ENCODE assay signal across 9 mouse cellular contexts in genomic region chr11:77965101-77966036, GRCm38 (mm10). TPM values are rescaled to one million over a fixed set of nuclear protein-coding genes. Genes with fewer than 3 reads are reported as not detected.
DNase-seq lines count a peak whose midpoint lies in the region; ATAC-seq lines count a peak whose summit lies in the region.
"Had no signal": no experiment of that assay in that cellular context is flagged by ENCODE, and none has a peak within 500 bp of the region (broad histone marks: within the 10 kb centered on the region; RNA-seq: fewer than 3 reads in every experiment).

No protein-coding gene starts in this region.

- ATAC-seq in kidney, embryonic 15.5 days (replicated peaks; ENCODE audit: low FRiP score) = no peak

- H3K36me3 ChIP-seq in kidney, embryonic 15.5 days = no peaks in the 10 kb centered on the region

- no peak overlapping the region for H3K4me2 ChIP-seq in kidney, embryonic 15.5 days

- H3K9ac ChIP-seq in kidney, embryonic 15.5 days = 0 out of 2 replicates have a peak overlapping the region, but pooled peaks have one; percentile 14

- H3K4me3 ChIP-seq in kidney, embryonic 15.5 days (replicated peaks) = no peak overlapping the region
- H3K4me3 ChIP-seq: megakaryocyte, embryonic 14.5 days had no signal

- no peak for DNase-seq in kidney, adult 8-10 months
- peak; percentile 60 to 80 for DNase-seq in cerebellum, postnatal 4 days (ENCODE audit: low spot score in 2 of 2)
- peak; percentile 23 to 60 for DNase-seq in heart, postnatal 14 days
- peak; percentile 87 to 94 for DNase-seq in left cerebral cortex, postnatal 14 days (ENCODE audit: low spot score in 2 of 2)
- peak; percentile 92 to 96 for DNase-seq in right cerebral cortex, postnatal 10 days (ENCODE audit: low spot score in 2 of 2)
- no peak for DNase-seq in thymus, postnatal 36 days
- no peak for DNase-seq in yolk sac, embryonic 10.5 days (ENCODE audit: low spot score)

- peaks cover 25% of the 10 kb centered on the region for H3K4me1 ChIP-seq in kidney, embryonic 15.5 days

- intact Hi-C loops in heart, postnatal 14 days (cut with DNase I) = loop anchor here (5.0 to 10.0 kb wide), 2 partner anchors 223 to 241 kb away; partner anchors contain the start of gene Cryba1
- intact Hi-C loops in left cerebral cortex, postnatal 14 days (cut with DNase I) = loop anchor here (2.0 to 5.0 kb wide), 2 partner anchors 118 to 139 kb away; no protein-coding TSS in a partner anchor

- no peak overlapping the region for H3K27ac ChIP-seq in kidney, embryonic 15.5 days

- 17% methylated on average over 17 of the region's 17 CpGs for WGBS in kidney, embryonic 15.5 days

- peaks cover 54% of the 10 kb centered on the region for H3K27me3 ChIP-seq in kidney, embryonic 15.5 days

- no peaks in the 10 kb centered on the region for H3K9me3 ChIP-seq in kidney, embryonic 15.5 days (replicated peaks)

RNA-seq across cellular contexts. Expression of gene Phf12, which starts 17.2 kb away (rescaled TPM):
- polyA plus RNA-seq in kidney, embryonic 15.5 days (2015; fragmentation: Nextera tagmentation; extraction: Ambion mirVana) = 15.0 and 20.5 TPM in 2 replicates
- 10 to 100 TPM; 28.6 to 34.9 TPM for total RNA-seq in heart, postnatal 14 days (2021)
- 10 to 100 TPM; 45.5 to 48.3 TPM for total RNA-seq in left cerebral cortex, postnatal 14 days (2021)

RNA-seq across cellular contexts. Expression of gene Sez6, which starts 34.8 kb away (rescaled TPM):
- 0.44 TPM in 1 of 2 replicates, not detected in the other for polyA plus RNA-seq in kidney, embryonic 15.5 days (2015; fragmentation: Nextera tagmentation; extraction: Ambion mirVana)
- under 1 TPM; 0.22 to 0.50 TPM for total RNA-seq in heart, postnatal 14 days (2021)
- total RNA-seq in left cerebral cortex, postnatal 14 days (2021) = 100 to 1,000 TPM; 153 to 196 TPM

Comparison
In these comparisons a context has a peak if more than half of its experiments do, and no peak if none do; other contexts are left out.
1. DNase-seq: peak in cerebellum, postnatal 4 days (2 of 2), heart, postnatal 14 days (2 of 2), left cerebral cortex, postnatal 14 days (2 of 2) and right cerebral cortex, postnatal 10 days (2 of 2); none in kidney, adult 8-10 months (0 of 2), thymus, postnatal 36 days (0 of 2) and yolk sac, embryonic 10.5 days (single experiment).
2. RNA of gene Sez6, which starts 34.8 kb away (total RNA-seq): 153 to 196 TPM in left cerebral cortex, postnatal 14 days; 0.22 to 0.50 TPM in heart, postnatal 14 days; every median in the first group is over 100 times any median in the second.